Mouse (Mus musculus) liver, embryonic 13.5 days (tissue): ENCODE results near the gene Plppr1. TPM values are rescaled to one million over a fixed set of nuclear protein-coding genes. Genes with fewer than 3 reads are reported as not detected.

Source experiments
- ATAC-seq: fragments of 200-750 bp; cut with Nextera tagmentation; 2 replicates; pipeline ENCODE4 v1.8.0; 2017; ENCODE audit warnings: low read depth, mild to moderate bottlenecking, moderate number of reproducible peaks, moderate library complexity
- DNase-seq: peaks from one replicate; pipeline ENCODE4 v3.0.0; 2022
- H3K27ac ChIP-seq: fragments of 300-500 bp; sonication (generic); 2 replicates; pipeline ENCODE4 v1.5.1; 2015; ENCODE audit warnings: moderate library complexity, mild to moderate bottlenecking, inconsistent platforms
- H3K27me3 ChIP-seq: fragments of 300-500 bp; sonication (generic); 2 replicates; pipeline ENCODE4 v1.6.1; 2015; ENCODE audit warnings: mild to moderate bottlenecking, inconsistent platforms
- H3K36me3 ChIP-seq: fragments of 300-500 bp; sonication (generic); 2 replicates; pipeline ENCODE4 v1.6.1; 2015; ENCODE audit warnings: mild to moderate bottlenecking, inconsistent platforms
- H3K4me1 ChIP-seq: fragments of 300-500 bp; sonication (generic); replicated peaks from 2 replicates; pipeline ENCODE4 v1.6.1; 2015; ENCODE audit warnings: inconsistent platforms
- H3K4me2 ChIP-seq: fragments of 300-500 bp; sonication (generic); 2 replicates; pipeline ENCODE4 v1.6.1; 2015; ENCODE audit warnings: inconsistent platforms, mild to moderate bottlenecking, moderate library complexity
- H3K4me3 ChIP-seq: fragments of 300-500 bp; sonication (generic); replicated peaks from 2 replicates; pipeline ENCODE4 v1.5.1; 2015; ENCODE audit warnings: mild to moderate bottlenecking, inconsistent platforms
- H3K9ac ChIP-seq: fragments of 300-500 bp; sonication (generic); 2 replicates; pipeline ENCODE4 v1.6.1; 2015; ENCODE audit warnings: mild to moderate bottlenecking, inconsistent platforms
- H3K9me3 ChIP-seq: fragments of 300-500 bp; sonication (generic); replicated peaks from 2 replicates; pipeline ENCODE4 v1.6.1; 2016; ENCODE audit warnings: inconsistent platforms
- WGBS: fragments of 180-500 bp; shearing (Covaris S2); methylation state at CpG from one replicate; pipeline ENCODE4 v1.1.7; 2015; ENCODE audit not compliant: insufficient replicate concordance; 5-methylcytosine and 5-hydroxymethylcytosine counted together
- polyA plus RNA-seq: library from polyadenylated mRNA; unstranded; fragments of >200 nt; fragmentation: Nextera tagmentation; extraction: Ambion mirVana; gene quantifications from 2 replicates; pipeline ENCODE4 v1.2.1, GENCODE M21; 2015

The Plppr1 gene
- polyA plus RNA-seq, 1 experiment from 2014 or later: 0.23 TPM

- no peak for DNase-seq
- Histone ChIP-seq H3K4me3 (no peak overlapping the region), H3K4me2 (no peak overlapping the region), H3K4me1 (no peaks in the 10 kb centered on the region), H3K27me3 (no peaks in the 10 kb centered on the region), H3K27ac (no peak overlapping the region), H3K9ac (no peak overlapping the region), H3K9me3 (no peaks in the 10 kb centered on the region), H3K36me3 (no peaks in the 10 kb centered on the region)
- WGBS: 73% methylated on average over 5 of the region's 5 CpGs
- ATAC-seq: no peak
Observed at GRCm38 (mm10) chr4:49239451-49239850, 180.4 kb downstream of the Plppr1 start.

- ATAC-seq (no peak), DNase-seq (no peak)
- Histone ChIP-seq H3K36me3 (no peaks in the 10 kb centered on the region), H3K4me3 (no peak overlapping the region), H3K9ac (no peak overlapping the region), H3K9me3 (no peaks in the 10 kb centered on the region), H3K27ac (no peak overlapping the region), H3K27me3 (no peaks in the 10 kb centered on the region), H3K4me1 (no peaks in the 10 kb centered on the region), H3K4me2 (no peak overlapping the region)
- WGBS: 65% methylated on average over 5 of the region's 5 CpGs
Observed at GRCm38 (mm10) chr4:49244791-49245190, 185.7 kb downstream of the Plppr1 start.

DNA sequence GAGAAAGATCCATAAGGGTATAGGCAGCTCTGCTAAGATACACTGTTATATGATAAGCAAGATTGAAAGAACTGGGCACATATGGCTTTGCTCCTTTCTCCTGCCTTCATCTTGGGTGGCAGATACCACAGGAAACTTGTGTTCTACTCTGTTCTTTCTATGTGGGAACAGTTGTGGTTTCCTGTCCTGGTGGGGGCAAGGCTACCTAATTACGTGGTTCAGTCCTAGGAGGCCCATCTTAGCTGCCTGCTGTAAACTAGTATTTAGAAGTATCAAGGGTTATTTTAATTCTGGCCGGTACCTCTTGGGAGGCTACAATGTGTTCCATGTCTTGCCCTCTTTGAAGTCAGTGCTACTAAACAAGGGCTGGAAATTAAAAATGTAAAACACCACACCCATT is 186.2 kb downstream of the Plppr1 start:
- no peaks in the 10 kb centered on the region for H3K36me3 ChIP-seq
- no peak overlapping the region for H3K4me3 ChIP-seq
- no peaks in the 10 kb centered on the region for H3K27me3 ChIP-seq
- WGBS: 24% methylated on average over 2 of the region's 2 CpGs
- no peaks in the 10 kb centered on the region for H3K4me1 ChIP-seq
- no peak overlapping the region for H3K27ac ChIP-seq
- ATAC-seq: no peak
- no peak overlapping the region for H3K4me2 ChIP-seq
- H3K9ac ChIP-seq: no peak overlapping the region
- no peak for DNase-seq
- H3K9me3 ChIP-seq: no peaks in the 10 kb centered on the region

DNA sequence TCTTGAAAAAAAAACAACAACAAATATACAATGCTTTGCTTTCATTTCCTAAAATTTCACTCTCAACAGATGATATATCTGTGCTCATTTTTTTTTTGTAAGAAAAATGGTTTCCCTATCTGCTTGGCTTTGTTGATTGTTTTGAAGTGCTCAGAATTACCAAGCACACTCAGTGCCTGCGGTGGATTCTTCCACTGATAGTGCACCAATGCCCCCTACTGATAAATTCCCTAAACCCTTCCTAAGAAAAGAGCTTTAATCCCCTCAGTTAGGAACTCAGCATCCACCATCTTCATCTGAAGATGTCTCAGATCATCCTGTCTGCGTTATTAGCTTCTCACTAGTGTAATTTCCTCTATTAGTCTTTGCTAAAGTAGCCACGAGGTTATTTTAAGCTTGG is 192.2 kb downstream of the Plppr1 start:
- Histone ChIP-seq H3K4me1 (no peaks in the 10 kb centered on the region), H3K36me3 (no peaks in the 10 kb centered on the region), H3K27ac (no peak overlapping the region), H3K27me3 (no peaks in the 10 kb centered on the region), H3K9me3 (no peaks in the 10 kb centered on the region), H3K4me3 (no peak overlapping the region), H3K4me2 (no peak overlapping the region), H3K9ac (no peak overlapping the region)
- no peak for DNase-seq
- no peak for ATAC-seq
- WGBS: 20% methylated on average over 3 of the region's 3 CpGs

DNA sequence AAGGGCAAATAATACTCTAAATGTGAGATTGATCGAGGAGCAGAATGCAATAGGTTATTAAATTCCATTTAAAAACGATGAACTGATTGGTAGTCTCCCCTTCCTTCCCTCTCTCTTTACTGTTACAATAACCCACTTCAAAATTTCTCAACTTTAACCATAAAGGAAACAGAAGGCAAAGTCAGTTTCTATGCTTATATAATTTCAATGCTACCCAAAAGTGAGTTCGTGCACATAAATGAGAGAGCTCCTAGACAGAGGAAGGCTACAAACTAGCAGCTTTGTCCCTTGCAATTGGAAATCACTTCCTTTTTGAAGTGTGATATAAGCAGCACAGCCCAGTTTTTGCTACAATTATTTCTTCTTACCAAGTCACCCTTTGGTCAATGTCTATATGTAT is 193.1 kb downstream of the Plppr1 start:
- WGBS: 54% methylated on average over 3 of the region's 3 CpGs

DNA sequence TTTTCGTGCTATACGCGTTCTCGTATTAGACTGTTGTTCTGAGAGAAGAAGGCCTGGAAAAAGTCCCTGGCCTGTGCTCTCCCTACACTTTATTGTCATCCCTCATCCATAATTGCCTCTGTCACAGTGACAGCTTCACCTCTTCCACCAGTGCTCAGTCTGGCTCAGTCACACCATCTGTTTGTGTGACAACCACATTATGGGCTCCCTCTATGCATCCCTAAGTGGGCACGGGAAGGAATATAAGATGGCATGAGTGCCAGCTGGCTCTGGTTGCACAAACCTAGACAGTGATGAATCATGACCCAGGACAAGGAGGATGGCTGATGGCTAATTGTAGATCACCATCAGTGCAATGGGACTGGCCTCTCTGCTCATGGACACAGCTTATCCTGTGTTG is 219.4 kb downstream of the Plppr1 start:
- ATAC-seq (no peak), DNase-seq (no peak)
- Histone ChIP-seq H3K4me1 (no peaks in the 10 kb centered on the region), H3K9me3 (no peaks in the 10 kb centered on the region), H3K36me3 (no peaks in the 10 kb centered on the region), H3K4me2 (no peak overlapping the region), H3K27ac (no peak overlapping the region), H3K9ac (no peak overlapping the region), H3K4me3 (no peak overlapping the region), H3K27me3 (no peaks in the 10 kb centered on the region)
- 77% methylated on average over 5 of the region's 5 CpGs for WGBS

More for the DNA sequence above, 193.1 kb downstream of the Plppr1 start:
- ATAC-seq (no peak), DNase-seq (no peak)
- Histone ChIP-seq H3K36me3 (no peaks in the 10 kb centered on the region), H3K4me2 (no peak overlapping the region), H3K9me3 (no peaks in the 10 kb centered on the region), H3K4me3 (no peak overlapping the region), H3K9ac (no peak overlapping the region), H3K27ac (no peak overlapping the region), H3K4me1 (no peaks in the 10 kb centered on the region), H3K27me3 (no peaks in the 10 kb centered on the region)

DNA sequence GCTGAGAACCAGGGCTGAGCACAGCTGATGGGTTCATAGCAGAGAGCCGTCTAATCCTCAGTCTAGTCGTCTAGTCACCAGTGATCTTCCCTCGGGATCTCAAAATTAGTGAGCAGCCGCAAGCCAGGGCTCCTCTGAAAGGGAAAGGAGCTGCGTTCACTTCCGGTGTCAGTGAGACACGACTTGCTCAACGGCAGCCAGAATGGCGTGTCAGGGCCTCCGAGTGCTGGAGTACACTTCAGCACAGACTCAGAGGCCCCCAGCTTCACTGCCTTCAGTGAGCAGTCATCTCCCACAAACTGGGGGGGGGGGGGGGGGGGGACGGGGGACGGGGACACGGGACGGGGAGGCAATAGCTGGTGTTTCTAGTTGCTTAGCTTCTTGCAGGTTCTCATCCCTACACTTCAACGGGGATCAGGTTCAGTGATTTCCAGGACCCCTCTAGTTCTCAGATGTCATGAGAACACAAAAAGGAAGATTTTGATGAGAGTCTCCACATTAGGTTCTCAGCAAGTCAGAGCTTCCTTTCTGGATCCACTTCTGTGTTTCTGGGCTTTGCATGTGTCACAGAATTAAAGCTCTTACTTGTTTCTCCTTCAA is 225.7 kb downstream of the Plppr1 start:
- no peak overlapping the region for H3K27ac ChIP-seq
- H3K4me3 ChIP-seq: no peak overlapping the region
- H3K9me3 ChIP-seq: no peaks in the 10 kb centered on the region
- H3K4me1 ChIP-seq: no peaks in the 10 kb centered on the region
- H3K27me3 ChIP-seq: no peaks in the 10 kb centered on the region
- WGBS: 78% methylated on average over 15 of the region's 15 CpGs
- ATAC-seq: no peak
- H3K4me2 ChIP-seq: no peak overlapping the region
- no peak for DNase-seq
- H3K36me3 ChIP-seq: no peaks in the 10 kb centered on the region
- H3K9ac ChIP-seq: no peak overlapping the region

DNA sequence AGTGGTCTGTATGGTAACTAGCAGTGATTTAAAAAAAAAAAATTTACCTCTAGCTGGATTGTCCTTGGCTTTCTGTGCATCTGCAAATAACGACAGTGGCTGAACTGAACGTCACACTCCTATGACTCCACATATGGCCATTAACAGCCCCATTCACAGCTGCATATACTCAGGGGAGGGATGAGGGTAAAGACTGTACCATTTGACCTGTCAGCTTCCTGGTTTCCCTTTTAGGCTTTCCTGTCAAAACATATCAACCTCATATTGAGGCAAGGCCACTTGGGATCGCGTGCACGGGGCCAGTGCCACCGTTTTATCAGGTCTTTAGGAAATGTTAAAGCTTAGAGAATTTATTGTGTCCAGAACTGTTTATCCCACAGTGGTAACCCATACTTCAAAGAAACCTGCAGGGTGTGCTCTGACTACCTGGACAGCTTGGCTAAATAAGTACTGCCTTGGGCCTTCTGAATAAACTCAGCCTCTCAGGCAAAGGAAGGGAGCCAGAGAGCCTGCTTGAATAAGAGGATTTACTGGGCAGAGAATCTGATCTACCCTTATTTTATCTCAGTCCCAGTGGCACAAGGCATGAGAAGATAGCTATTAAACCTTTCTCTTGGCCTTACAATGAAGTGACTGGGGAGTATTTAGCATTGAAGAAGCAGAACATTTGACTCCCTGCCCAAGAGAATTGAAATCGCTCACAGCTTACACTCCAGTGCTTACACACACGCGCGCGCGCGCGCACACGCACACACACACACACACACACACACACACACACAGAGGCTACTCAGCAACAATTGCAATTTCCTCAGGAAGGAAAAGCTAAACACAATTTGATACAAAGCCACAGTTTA is 226.5 kb downstream of the Plppr1 start:
- no peak for ATAC-seq
- H3K27ac ChIP-seq: no peak overlapping the region
- H3K9me3 ChIP-seq: no peaks in the 10 kb centered on the region
- no peak overlapping the region for H3K4me3 ChIP-seq
- no peak overlapping the region for H3K9ac ChIP-seq
- H3K4me2 ChIP-seq: no peak overlapping the region
- no peaks in the 10 kb centered on the region for H3K4me1 ChIP-seq
- WGBS: 85% methylated on average over 15 of the region's 15 CpGs
- no peak for DNase-seq
- no peaks in the 10 kb centered on the region for H3K36me3 ChIP-seq
- H3K27me3 ChIP-seq: no peaks in the 10 kb centered on the region

- no peaks in the 10 kb centered on the region for H3K36me3 ChIP-seq
- no peak overlapping the region for H3K9ac ChIP-seq
- ATAC-seq (no peak), DNase-seq (no peak)
- H3K4me3 ChIP-seq: no peak overlapping the region
- H3K4me1 ChIP-seq: no peaks in the 10 kb centered on the region
- H3K4me2 ChIP-seq: no peak overlapping the region
- no peaks in the 10 kb centered on the region for H3K27me3 ChIP-seq
- no peaks in the 10 kb centered on the region for H3K9me3 ChIP-seq
- WGBS: 73% methylated on average over 4 of the region's 4 CpGs
- no peak overlapping the region for H3K27ac ChIP-seq
Observed at GRCm38 (mm10) chr4:49286197-49286492, 227.1 kb downstream of the Plppr1 start.

- Histone ChIP-seq H3K4me3 (no peak overlapping the region), H3K36me3 (no peaks in the 10 kb centered on the region), H3K27me3 (no peaks in the 10 kb centered on the region), H3K9ac (no peak overlapping the region), H3K4me1 (no peaks in the 10 kb centered on the region), H3K4me2 (no peak overlapping the region), H3K27ac (no peak overlapping the region), H3K9me3 (no peaks in the 10 kb centered on the region)
- DNase-seq: no peak
- WGBS: 48% methylated on average over 1 of the region's 1 CpGs
- ATAC-seq: no peak
Observed at GRCm38 (mm10) chr4:49296434-49296833, 237.4 kb downstream of the Plppr1 start.

- Histone ChIP-seq H3K4me2 (no peak overlapping the region), H3K27ac (no peak overlapping the region), H3K9me3 (no peaks in the 10 kb centered on the region), H3K4me3 (no peak overlapping the region), H3K27me3 (no peaks in the 10 kb centered on the region), H3K9ac (no peak overlapping the region), H3K36me3 (no peaks in the 10 kb centered on the region), H3K4me1 (no peaks in the 10 kb centered on the region)
- ATAC-seq: no peak
- DNase-seq: no peak
- WGBS: 28% methylated on average over 1 of the region's 1 CpGs
Observed at GRCm38 (mm10) chr4:49299576-49299975, 240.5 kb downstream of the Plppr1 start.
